Mouse (Mus musculus): Measurements from ENCODE around the gene Zkscan6. TPM values are rescaled to one million over a fixed set of nuclear protein-coding genes. Genes with fewer than 3 reads are reported as not detected.

The Zkscan6 gene
- total RNA-seq, 2 experiments from 2014 or later = 4.3 to 4.7 TPM

- intact Hi-C loops (cut with DNase I) = loop anchor here (2.0 kb wide), 1 partner anchor 18 kb away; the partner anchor contains the start of gene Map2k4
Observed at GRCm38 (mm10) chr11:65806321-65806904, 562 bp upstream of the Zkscan6 start.

DNA sequence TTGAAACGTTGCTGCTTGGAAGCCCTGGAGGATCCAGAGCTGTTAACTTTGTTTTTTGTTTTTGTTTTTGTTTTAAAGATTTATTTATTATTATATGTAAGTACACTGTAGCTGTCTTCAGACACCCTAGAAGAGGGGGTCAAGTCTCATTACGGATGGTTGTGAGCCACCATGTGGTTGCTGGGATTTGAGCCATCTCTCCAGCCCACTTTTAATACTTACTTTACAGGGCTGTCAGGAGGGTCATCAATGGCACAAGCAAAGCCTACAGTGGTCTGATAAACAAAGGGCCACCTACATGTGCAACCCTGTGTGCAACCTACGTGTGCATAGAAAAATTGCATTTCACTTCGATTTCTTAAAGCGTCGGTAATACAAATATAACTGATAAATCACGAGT, 626 bp downstream of the Zkscan6 start:
- DNase-seq (ENCODE audit: low spot score) = no peak
- intact Hi-C loops (cut with DNase I) = loop anchor here (2.0 kb wide), 1 partner anchor 19 kb away; the partner anchor contains the start of gene Map2k4

More at GRCm38 (mm10) chr11:65806321-65806904, 562 bp upstream of the Zkscan6 start:
- DNase-seq (ENCODE audit: low spot score) = no peak

GRCm38 (mm10) chr11:65812088-65812487, 5.1 kb downstream of the Zkscan6 start:
- no peak for DNase-seq (ENCODE audit: low spot score)
- intact Hi-C loops (cut with DNase I) = no loop called here

GRCm38 (mm10) chr11:65814381-65814780, 7.4 kb downstream of the Zkscan6 start:
- DNase-seq (ENCODE audit: low spot score) = no peak
- intact Hi-C loops (cut with DNase I) = no loop called here

GRCm38 (mm10) chr11:65816237-65816636, 9.3 kb downstream of the Zkscan6 start:
- intact Hi-C loops (cut with DNase I) = no loop called here
- DNase-seq (ENCODE audit: low spot score) = no peak

GRCm38 (mm10) chr11:65818193-65818592, 11.2 kb downstream of the Zkscan6 start:
- DNase-seq (ENCODE audit: low spot score) = no peak
- intact Hi-C loops (cut with DNase I) = no loop called here

DNA sequence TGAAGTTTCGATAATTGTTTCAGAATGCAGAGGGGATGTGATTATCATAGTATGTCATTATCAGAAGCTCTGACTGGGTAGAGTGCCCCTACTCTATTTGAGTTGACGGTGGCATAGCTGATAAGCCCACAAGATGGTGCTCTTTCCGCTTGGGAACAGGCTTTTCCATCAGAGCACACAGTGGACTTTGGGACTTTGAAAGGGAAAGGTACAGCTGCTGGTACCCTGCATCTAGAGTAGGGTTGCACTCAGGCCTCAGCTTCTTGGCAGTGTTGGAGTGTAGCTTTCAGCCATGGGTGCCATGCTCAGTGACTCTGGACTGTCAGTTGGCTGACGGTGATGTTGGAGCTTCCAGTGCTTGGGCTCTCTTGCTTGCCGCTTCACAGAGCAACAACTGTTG, 13.3 kb downstream of the Zkscan6 start:
- no peak for DNase-seq (ENCODE audit: low spot score)
- intact Hi-C loops (cut with DNase I) = loop anchor here (5.0 kb wide), 1 partner anchor 1052 kb away; no protein-coding TSS in a partner anchor

GRCm38 (mm10) chr11:65820877-65821276, 13.9 kb downstream of the Zkscan6 start:
- intact Hi-C loops (cut with DNase I) = loop anchor here (5.0 kb wide), 1 partner anchor 1051 kb away; no protein-coding TSS in a partner anchor

DNA sequence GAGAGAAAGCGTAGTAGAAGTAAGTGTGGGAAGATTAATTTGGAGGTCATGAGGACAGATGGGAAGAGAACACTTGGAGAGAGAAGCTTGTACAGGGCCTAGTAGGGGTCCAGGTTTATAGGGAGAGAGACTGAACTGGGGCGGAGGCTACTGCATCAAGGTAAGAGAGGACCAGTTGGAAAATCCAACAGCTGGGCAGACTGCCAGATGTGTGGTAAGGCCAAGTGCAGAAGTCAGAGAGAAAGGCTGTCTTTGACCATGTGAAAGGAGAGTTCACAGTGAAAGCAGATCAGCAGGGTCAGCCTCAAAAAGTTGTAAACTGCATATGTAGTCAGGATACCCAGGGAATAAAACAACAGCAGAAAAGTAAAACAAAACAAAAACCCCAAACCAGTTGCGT, 17.6 kb downstream of the Zkscan6 start:
- intact Hi-C loops (cut with DNase I) = loop anchor here (5.0 kb wide), 1 partner anchor 1048 kb away; no protein-coding TSS in a partner anchor
- DNase-seq (ENCODE audit: low spot score) = no peak

More at GRCm38 (mm10) chr11:65820877-65821276, 13.9 kb downstream of the Zkscan6 start:
- peak; percentile 6 for DNase-seq (ENCODE audit: low spot score)

DNA sequence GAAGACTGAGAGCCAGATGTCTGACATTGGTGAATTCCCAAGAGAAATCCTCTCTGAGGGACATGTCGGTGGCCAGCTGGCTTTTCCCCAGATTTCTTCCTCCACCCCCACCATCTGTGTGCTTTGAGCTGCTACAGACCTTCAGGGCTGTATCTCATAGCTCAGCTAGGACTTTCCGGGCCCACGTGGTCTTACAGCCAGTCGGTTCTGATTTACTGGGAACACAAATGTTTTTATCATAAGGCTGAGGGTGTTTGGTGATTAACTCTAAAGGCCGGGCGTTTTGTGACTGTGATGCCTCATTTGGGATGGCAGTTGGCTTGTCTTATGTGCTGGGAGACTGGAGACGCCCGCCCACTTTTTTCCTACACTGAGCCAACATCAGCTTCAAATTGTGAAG, 32.0 kb downstream of the Zkscan6 start:
- intact Hi-C loops (cut with DNase I) = no loop called here
- DNase-seq (ENCODE audit: low spot score) = no peak

DNA sequence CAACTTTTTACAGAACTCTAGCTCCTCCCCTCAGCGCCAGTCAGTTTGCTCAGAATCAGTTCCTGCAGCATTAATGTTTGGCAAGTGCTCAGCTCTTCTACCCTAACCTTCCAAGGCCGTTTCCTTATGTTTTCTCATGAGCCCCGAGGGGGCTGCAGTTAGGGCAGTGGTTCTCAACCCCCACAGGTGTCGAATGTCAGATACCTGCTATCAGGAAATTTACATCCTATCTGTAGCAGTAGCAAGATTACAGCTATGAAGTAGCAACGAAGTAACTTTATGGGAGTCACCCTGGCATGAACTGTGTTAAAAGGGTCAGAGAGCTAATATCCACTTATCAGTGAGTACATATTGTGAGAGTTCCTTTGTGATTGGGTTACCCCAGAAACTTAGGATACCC, 39.5 kb downstream of the Zkscan6 start:
- intact Hi-C loops (cut with DNase I) = no loop called here
- DNase-seq (ENCODE audit: low spot score) = no peak

GRCm38 (mm10) chr11:65852066-65852465, 45.1 kb downstream of the Zkscan6 start:
- intact Hi-C loops (cut with DNase I) = no loop called here
- no peak for DNase-seq (ENCODE audit: low spot score)

- DNase-seq (ENCODE audit: low spot score) = no peak
- intact Hi-C loops (cut with DNase I) = no loop called here
Observed at GRCm38 (mm10) chr11:65861476-65861875, 54.5 kb downstream of the Zkscan6 start.

DNA sequence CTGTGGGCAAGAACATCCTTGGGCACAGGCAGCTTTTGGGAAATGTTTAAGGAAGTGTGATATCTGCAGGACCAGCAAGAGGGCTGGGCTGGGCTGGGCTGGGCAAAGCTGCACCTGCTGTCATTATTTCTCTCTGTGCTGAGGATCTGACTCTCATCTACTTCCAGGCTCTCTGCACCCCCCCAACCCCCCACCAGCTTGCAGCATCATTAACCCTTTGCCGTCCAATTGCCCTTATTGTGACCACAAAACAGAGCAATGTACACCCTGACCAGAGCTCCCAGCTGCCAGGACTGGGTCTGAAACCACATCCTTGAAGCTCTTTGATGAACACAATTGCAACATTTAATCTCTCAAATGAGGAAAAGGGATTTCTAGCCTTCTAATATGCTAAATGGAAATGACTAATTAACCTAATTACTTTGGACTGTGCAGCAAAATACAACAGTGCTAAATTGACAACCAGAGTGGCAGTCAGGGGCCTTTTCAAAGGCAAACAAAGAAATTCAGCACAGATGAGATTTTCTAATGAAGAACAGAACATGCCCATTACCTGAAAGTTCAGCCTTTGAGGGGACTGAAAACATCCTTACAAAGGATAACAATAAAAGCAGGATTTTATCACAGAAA, 70.3 kb downstream of the Zkscan6 start:
- intact Hi-C loops (cut with DNase I) = no loop called here
- no peak for DNase-seq (ENCODE audit: low spot score)

Other genes starting within 250 kb of the Zkscan6 start
- 10 to 100 TPM; 45.5 to 45.8 TPM for gene Map2k4, start 18.9 kb upstream of the Zkscan6 start, total RNA-seq (2021)